Mouse (Mus musculus) kidney, embryonic 15.5 days (tissue): ENCODE results near the gene Inka1. TPM values are rescaled to one million over a fixed set of nuclear protein-coding genes. Genes with fewer than 3 reads are reported as not detected.
"Not testable (repeated sequence)": the region's sequence is repeated elsewhere in the genome, so short reads cannot be mapped to it uniquely, and the experiment has no call there.

ENCODE experiments used
- ATAC-seq: fragments of 200-750 bp; cut with Nextera tagmentation; replicated peaks from 2 replicates; pipeline ENCODE4 v1.8.0; 2017; ENCODE audit warnings: moderate TSS enrichment; ENCODE audit not compliant: low FRiP score
- H3K27ac ChIP-seq: fragments of 300-500 bp; sonication (generic); 2 replicates; pipeline ENCODE4 v1.5.1; 2015; ENCODE audit warnings: mild to moderate bottlenecking, inconsistent platforms
- H3K27me3 ChIP-seq: fragments of 300-500 bp; sonication (generic); 2 replicates; pipeline ENCODE4 v1.6.1; 2015; ENCODE audit warnings: inconsistent platforms
- H3K36me3 ChIP-seq: fragments of 300-500 bp; sonication (generic); 2 replicates; pipeline ENCODE4 v1.6.1; 2015; ENCODE audit warnings: inconsistent platforms
- H3K4me1 ChIP-seq: fragments of 300-500 bp; sonication (generic); 2 replicates; pipeline ENCODE4 v1.6.1; 2015; ENCODE audit warnings: inconsistent platforms
- H3K4me2 ChIP-seq: fragments of 300-500 bp; sonication (generic); 2 replicates; pipeline ENCODE4 v1.6.1; 2015; ENCODE audit warnings: moderate library complexity, mild to moderate bottlenecking, inconsistent platforms
- H3K4me3 ChIP-seq: fragments of 300-500 bp; sonication (generic); replicated peaks from 2 replicates; pipeline ENCODE4 v1.5.1; 2015; ENCODE audit warnings: mild to moderate bottlenecking, inconsistent platforms
- H3K9ac ChIP-seq: fragments of 300-500 bp; sonication (generic); 2 replicates; pipeline ENCODE4 v1.6.1; 2015; ENCODE audit warnings: mild to moderate bottlenecking, inconsistent platforms
- H3K9me3 ChIP-seq: fragments of 300-500 bp; sonication (generic); replicated peaks from 2 replicates; pipeline ENCODE4 v1.6.1; 2016; ENCODE audit warnings: inconsistent platforms
- WGBS: fragments of 180-500 bp; shearing (Covaris S2); methylation state at CpG from one replicate; pipeline ENCODE4 v1.1.7; 2015; ENCODE audit warnings: mixed read lengths; 5-methylcytosine and 5-hydroxymethylcytosine counted together
- polyA plus RNA-seq: library from polyadenylated mRNA; unstranded; fragments of >200 nt; fragmentation: Nextera tagmentation; extraction: Ambion mirVana; gene quantifications from 2 replicates; pipeline ENCODE4 v1.2.1, GENCODE M21; 2015

Inka1 gene
- polyA plus RNA-seq = 61.7 and 70.4 TPM in 2 replicates

GRCm38 (mm10) chr9:107985131-107986119 lies at the start of gene Inka1:
TSS of gene Inka1 (minus strand) at chr9:107985879.
- peak within 1 kb of the TSS; percentile 61 for H3K9ac ChIP-seq
- H3K27me3 ChIP-seq = no peaks in the 10 kb centered on the region
- H3K4me1 ChIP-seq = peaks cover 61% of the 10 kb centered on the region
- H3K4me3 ChIP-seq = peak within 1 kb of the TSS; percentile 77
- ATAC-seq = peak; percentile 57
- H3K9me3 ChIP-seq = no peaks in the 10 kb centered on the region
- WGBS = under 1% methylated on average over 58 of the region's 58 CpGs
- peak within 1 kb of the TSS; percentile 82 for H3K4me2 ChIP-seq
- peak within 1 kb of the TSS; percentile 100 for H3K27ac ChIP-seq
- H3K36me3 ChIP-seq = no peaks in the 10 kb centered on the region

DNA sequence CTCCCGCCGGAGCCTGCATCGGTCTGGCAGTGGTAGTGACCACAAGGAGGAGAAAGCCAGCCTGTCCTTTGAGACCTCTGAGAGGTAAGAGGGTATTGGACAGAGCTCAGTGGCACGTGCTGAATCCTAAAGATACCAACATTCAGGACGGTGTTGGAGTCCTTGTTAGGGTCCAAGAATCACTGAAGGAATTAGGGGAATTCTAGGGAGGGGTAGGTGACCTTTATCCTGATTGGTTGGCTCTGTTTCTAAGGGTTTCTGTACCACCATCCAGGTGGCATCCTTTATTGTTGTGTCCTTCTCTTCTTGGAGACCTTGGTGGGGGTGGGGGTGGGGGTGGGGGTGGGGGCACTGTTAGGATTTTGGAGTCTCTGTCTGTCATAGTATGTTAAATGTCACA lies 46.4 kb upstream of the Inka1 start:
- no peak overlapping the region for H3K4me2 ChIP-seq
- H3K4me1 ChIP-seq = no peaks in the 10 kb centered on the region
- H3K27me3 ChIP-seq = no peaks in the 10 kb centered on the region
- WGBS = 91% methylated on average over 5 of the region's 5 CpGs
- no peak overlapping the region for H3K27ac ChIP-seq
- no peaks in the 10 kb centered on the region for H3K9me3 ChIP-seq
- H3K4me3 ChIP-seq = no peak overlapping the region
- no peak for ATAC-seq
- H3K36me3 ChIP-seq = peaks cover 77% of the 10 kb centered on the region
- H3K9ac ChIP-seq = no peak overlapping the region

DNA sequence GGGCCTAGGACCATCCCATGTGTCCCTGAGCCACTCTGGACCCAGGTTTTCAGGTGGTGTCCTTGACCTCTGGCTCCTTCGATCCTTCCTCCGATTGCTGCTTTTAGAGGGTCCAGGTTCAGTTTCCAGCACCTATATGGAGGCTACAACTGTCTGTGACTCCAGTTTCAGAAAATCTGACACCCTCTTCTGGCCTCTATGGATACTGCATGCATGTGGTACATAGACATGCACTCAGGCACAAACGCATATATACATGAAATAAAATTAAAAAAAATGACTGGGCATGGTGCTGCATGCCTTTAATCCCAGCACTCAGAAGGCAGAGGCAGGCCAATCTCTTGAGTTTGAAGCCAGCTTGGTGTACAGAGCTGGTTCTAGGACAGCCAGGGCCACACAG lies 42.2 kb upstream of the Inka1 start:
- ATAC-seq = no peak
- H3K9me3 ChIP-seq = no peaks in the 10 kb centered on the region
- H3K9ac ChIP-seq = no peak overlapping the region
- 96% methylated on average over 3 of the region's 3 CpGs for WGBS
- peaks cover 76% of the 10 kb centered on the region for H3K36me3 ChIP-seq
- no peak overlapping the region for H3K4me2 ChIP-seq
- H3K27me3 ChIP-seq = no peaks in the 10 kb centered on the region
- H3K4me1 ChIP-seq = no peaks in the 10 kb centered on the region
- no peak overlapping the region for H3K27ac ChIP-seq
- no peak overlapping the region for H3K4me3 ChIP-seq

DNA sequence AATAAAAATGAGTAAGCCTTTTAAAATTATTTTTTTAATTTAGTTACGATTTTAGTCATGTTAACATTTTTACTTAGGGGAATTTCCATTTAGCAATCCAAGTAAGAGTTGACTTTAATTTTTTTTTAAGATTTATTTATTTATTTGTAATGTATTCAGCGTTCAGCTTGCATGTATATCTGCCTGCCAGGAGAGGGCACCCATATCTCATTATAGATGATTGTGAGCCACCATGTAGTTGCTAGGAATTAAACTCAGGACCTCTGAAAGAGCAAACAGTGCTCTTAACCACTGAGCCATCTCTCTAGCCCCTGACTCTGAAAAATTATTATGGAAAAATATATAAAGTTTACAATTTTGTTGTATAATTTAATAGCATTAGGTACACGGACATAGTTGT lies 40.9 kb upstream of the Inka1 start:
- no peak overlapping the region for H3K4me3 ChIP-seq
- H3K9ac ChIP-seq = no peak overlapping the region
- no peak for ATAC-seq
- H3K9me3 ChIP-seq = no peaks in the 10 kb centered on the region
- H3K27ac ChIP-seq = no peak overlapping the region
- H3K4me2 ChIP-seq = no peak overlapping the region
- H3K27me3 ChIP-seq = no peaks in the 10 kb centered on the region
- peaks cover 67% of the 10 kb centered on the region for H3K36me3 ChIP-seq
- no peaks in the 10 kb centered on the region for H3K4me1 ChIP-seq
- 93% methylated on average over 3 of the region's 3 CpGs for WGBS

DNA sequence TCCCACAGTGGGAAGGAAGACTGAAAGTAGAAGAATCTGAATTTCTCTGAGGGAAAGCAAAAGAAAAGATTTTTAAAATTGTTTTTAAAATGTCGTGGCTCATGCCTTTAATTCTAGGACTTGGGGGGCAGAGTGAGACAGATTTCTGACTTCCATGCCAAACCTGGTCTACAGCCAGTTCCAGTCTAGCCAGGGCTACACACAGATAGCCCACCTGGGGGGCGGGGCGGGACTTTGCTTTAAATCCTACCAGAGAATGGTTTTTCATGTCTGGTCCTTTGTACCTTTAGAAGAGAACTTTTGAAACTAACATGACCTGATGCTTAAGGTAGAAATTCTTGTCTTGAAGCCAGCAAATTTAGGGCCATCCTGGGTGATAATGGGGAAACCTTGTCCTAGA lies 37.5 kb upstream of the Inka1 start:
- Histone ChIP-seq H3K27ac (no peak overlapping the region), H3K4me2 (no peak overlapping the region), H3K27me3 (no peaks in the 10 kb centered on the region), H3K4me3 (no peak overlapping the region), H3K4me1 (peaks cover 4% of the 10 kb centered on the region; the same call in 1 of the 2 replicates), H3K9ac (no peak overlapping the region), H3K9me3 (no peaks in the 10 kb centered on the region), H3K36me3 (peaks cover 44% of the 10 kb centered on the region)
- 93% methylated on average over 3 of the region's 3 CpGs for WGBS
- no peak for ATAC-seq

GRCm38 (mm10) chr9:108020741-108021140 lies 35.1 kb upstream of the Inka1 start:
- H3K4me2 ChIP-seq = no peak overlapping the region
- H3K4me3 ChIP-seq = no peak overlapping the region
- H3K9ac ChIP-seq = no peak overlapping the region
- H3K9me3 ChIP-seq = no peaks in the 10 kb centered on the region
- H3K4me1 ChIP-seq = peaks cover 4% of the 10 kb centered on the region; the same call in 1 of the 2 replicates
- H3K27me3 ChIP-seq = no peaks in the 10 kb centered on the region
- no peak for ATAC-seq
- H3K36me3 ChIP-seq = peaks cover 28% of the 10 kb centered on the region
- H3K27ac ChIP-seq = no peak overlapping the region
- 92% methylated on average over 1 of the region's 1 CpGs for WGBS

- no peak overlapping the region for H3K27ac ChIP-seq
- no peaks in the 10 kb centered on the region for H3K27me3 ChIP-seq
- 88% methylated on average over 3 of the region's 3 CpGs for WGBS
- no peak overlapping the region for H3K9ac ChIP-seq
- peaks cover 4% of the 10 kb centered on the region; the same call in 1 of the 2 replicates for H3K4me1 ChIP-seq
- no peak overlapping the region for H3K4me2 ChIP-seq
- no peak overlapping the region for H3K4me3 ChIP-seq
- H3K36me3 ChIP-seq = peaks cover 22% of the 10 kb centered on the region
- H3K9me3 ChIP-seq = no peaks in the 10 kb centered on the region
- no peak for ATAC-seq
These were observed 31.4 kb upstream of the Inka1 start for GRCm38 (mm10) chr9:108017127-108017526.

- not testable (repeated sequence) for H3K9me3 ChIP-seq, H3K9ac ChIP-seq, ATAC-seq, H3K4me3 ChIP-seq, H3K4me1 ChIP-seq, H3K27ac ChIP-seq, H3K4me2 ChIP-seq, H3K27me3 ChIP-seq
- 100% methylated on average over 2 of the region's 2 CpGs for WGBS
- H3K36me3 ChIP-seq = peaks cover 22% of the 10 kb centered on the region
These were observed 27.9 kb upstream of the Inka1 start for GRCm38 (mm10) chr9:108013577-108013976.

DNA sequence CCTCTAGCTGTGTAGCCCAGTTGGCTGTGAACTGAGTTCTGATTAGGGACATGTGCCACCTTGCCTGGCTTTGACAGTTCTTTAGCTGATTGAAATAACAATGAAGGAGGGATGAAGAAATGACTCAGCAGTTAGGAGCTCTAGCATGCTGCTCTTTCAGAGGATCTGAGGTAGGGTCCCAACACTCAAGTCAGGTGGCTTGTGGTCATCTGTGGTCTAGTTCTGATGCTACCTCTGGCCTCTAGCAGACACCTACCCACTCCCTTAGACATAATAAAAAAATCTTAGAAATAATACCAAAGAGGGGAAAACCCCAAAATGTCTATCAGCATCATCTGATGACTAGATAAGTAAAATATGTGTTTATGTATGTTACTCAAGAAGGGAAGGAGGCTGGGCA lies 24.7 kb upstream of the Inka1 start:
- Histone ChIP-seq H3K4me1 (0 out of 2 replicates have a peak, but pooled peaks cover 3% of the 10 kb centered on the region), H3K9me3 (no peaks in the 10 kb centered on the region), H3K4me2 (no peak overlapping the region), H3K27ac (no peak overlapping the region), H3K9ac (no peak overlapping the region), H3K4me3 (no peak overlapping the region), H3K36me3 (peaks cover 16% of the 10 kb centered on the region), H3K27me3 (no peaks in the 10 kb centered on the region)
- ATAC-seq = no peak

DNA sequence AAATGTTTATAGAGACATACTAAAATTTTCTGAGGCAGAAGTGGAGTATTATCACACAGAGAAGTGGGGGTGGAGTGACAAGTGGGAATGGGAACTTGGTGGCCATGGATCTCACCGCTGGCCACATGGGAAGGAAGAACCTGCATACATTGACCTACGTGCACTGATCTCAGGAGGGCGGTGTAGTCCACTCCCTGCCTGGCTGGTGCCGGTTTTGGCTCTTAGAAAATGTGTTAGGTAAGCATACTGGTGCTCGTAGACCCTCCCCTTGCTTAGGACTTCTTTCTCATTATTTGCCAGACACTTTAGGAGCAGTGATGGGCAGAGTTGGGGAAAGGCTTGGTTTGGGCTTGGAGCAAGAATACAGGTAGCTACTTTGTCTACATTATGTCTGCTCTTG lies 22.4 kb upstream of the Inka1 start:
- Histone ChIP-seq H3K4me3 (no peak overlapping the region), H3K9ac (no peak overlapping the region), H3K36me3 (peaks cover 12% of the 10 kb centered on the region), H3K27me3 (no peaks in the 10 kb centered on the region), H3K27ac (no peak overlapping the region), H3K4me2 (no peak overlapping the region), H3K9me3 (no peaks in the 10 kb centered on the region), H3K4me1 (peaks cover 21% of the 10 kb centered on the region)
- 86% methylated on average over 5 of the region's 5 CpGs for WGBS
- no peak for ATAC-seq

DNA sequence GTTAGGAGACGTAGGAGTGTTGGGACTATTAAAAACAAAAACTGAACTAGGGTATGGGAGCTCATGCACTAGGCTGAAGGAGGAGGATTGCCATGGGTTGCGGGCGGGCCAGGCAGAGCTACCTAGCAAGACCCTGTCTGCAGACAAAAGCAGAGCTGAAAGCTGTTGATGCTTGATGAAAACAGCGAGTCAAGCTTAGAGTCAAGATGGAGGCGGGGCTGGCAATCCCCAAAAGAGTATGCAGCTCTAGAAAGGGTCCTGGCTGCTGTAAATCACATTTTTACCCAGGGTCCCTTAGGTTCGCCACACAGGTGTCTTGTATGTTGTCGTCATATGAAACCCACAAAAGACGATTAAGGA lies 17.8 kb upstream of the Inka1 start:
- peak overlapping the region; percentile 97 for H3K9ac ChIP-seq
- peak overlapping the region; percentile 99 for H3K4me3 ChIP-seq
- peaks cover 4% of the 10 kb centered on the region; the same call in 1 of the 2 replicates for H3K36me3 ChIP-seq
- WGBS = 4% methylated on average over 8 of the region's 8 CpGs
- H3K27ac ChIP-seq = peak overlapping the region; percentile 93
- H3K9me3 ChIP-seq = no peaks in the 10 kb centered on the region
- no peaks in the 10 kb centered on the region for H3K27me3 ChIP-seq
- peaks cover 28% of the 10 kb centered on the region for H3K4me1 ChIP-seq
- H3K4me2 ChIP-seq = peak overlapping the region; percentile 92
- ATAC-seq = no peak

DNA sequence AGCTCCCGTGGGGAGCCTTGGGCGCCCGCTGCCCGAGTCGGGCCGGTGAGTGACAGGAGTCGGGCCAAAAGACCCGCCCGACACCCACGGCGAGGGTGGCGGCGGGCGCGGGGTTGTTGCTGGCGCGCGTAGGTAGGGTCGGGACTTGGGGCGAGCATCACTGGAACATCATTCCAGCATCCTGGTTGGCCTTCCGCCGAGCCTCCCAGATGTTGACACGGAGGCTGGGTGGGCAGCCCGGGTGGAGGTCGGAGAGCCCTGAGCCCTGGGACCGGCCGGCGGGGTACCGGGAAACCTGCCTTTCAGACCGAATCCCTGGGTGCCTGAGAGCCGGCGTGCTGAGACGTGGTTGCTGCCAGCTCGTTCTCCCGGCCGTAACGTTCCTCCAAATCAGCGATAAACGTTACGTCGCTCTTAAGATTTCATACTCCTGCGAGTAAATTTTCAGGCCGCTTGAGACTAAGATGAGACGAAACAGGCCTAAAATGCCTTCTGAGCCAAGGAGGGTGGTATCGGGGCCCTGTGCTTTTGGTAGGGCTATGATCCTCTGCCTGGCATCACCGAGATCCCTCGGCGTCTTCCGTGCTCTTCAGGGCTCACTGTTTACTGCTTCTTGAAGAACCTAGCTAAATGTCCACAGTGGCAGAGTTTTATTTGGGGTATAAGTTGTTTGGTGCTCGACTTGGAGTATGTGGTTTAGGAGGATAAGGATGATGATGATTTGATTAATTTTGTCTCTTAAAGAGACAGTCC lies 17.3 kb upstream of the Inka1 start:
- H3K9me3 ChIP-seq = no peaks in the 10 kb centered on the region
- WGBS = under 1% methylated on average over 50 of the region's 50 CpGs
- H3K4me3 ChIP-seq = peak overlapping the region; percentile 99
- H3K4me1 ChIP-seq = peaks cover 26% of the 10 kb centered on the region
- peak; percentile 69 for ATAC-seq
- H3K27me3 ChIP-seq = no peaks in the 10 kb centered on the region
- peak overlapping the region; percentile 92 for H3K4me2 ChIP-seq
- H3K27ac ChIP-seq = peak overlapping the region; percentile 93
- peak overlapping the region; percentile 97 for H3K9ac ChIP-seq
- H3K36me3 ChIP-seq = peaks cover 4% of the 10 kb centered on the region; the same call in 1 of the 2 replicates
